Mouse (Mus musculus) CH12F3 (cell line): ENCODE measurements around the gene Cacnb4.

ENCODE experiments used
- in situ Hi-C: fragments of 300-500 bp; cut with MboI; formaldehyde crosslinking; loops from 2 replicates; pipeline ENCODE4 v1.14.3; 2020; ENCODE audit warnings: low sequenced_read_pairs

Gene Cacnb4

GRCm38 (mm10) chr2:52572221-52572620 is 104.4 kb downstream of the Cacnb4 start:
- in situ Hi-C loops: no loop called here

- in situ Hi-C loops: no loop called here
Observed at GRCm38 (mm10) chr2:52571339-52571968, 105.2 kb downstream of the Cacnb4 start.

- in situ Hi-C loops: no loop called here
Observed at GRCm38 (mm10) chr2:52570781-52571180, 105.8 kb downstream of the Cacnb4 start.

GRCm38 (mm10) chr2:52570171-52570570 is 106.5 kb downstream of the Cacnb4 start:
- in situ Hi-C loops: no loop called here

GRCm38 (mm10) chr2:52568131-52568530 is 108.5 kb downstream of the Cacnb4 start:
- in situ Hi-C loops: no loop called here

- in situ Hi-C loops: no loop called here
Observed at GRCm38 (mm10) chr2:52567421-52567820, 109.2 kb downstream of the Cacnb4 start.

- in situ Hi-C loops: no loop called here
Observed at GRCm38 (mm10) chr2:52563277-52563676, 113.4 kb downstream of the Cacnb4 start.

- in situ Hi-C loops: no loop called here
Observed at GRCm38 (mm10) chr2:52562356-52562755, 114.3 kb downstream of the Cacnb4 start.

GRCm38 (mm10) chr2:52561137-52561536 is 115.5 kb downstream of the Cacnb4 start:
- in situ Hi-C loops: no loop called here

GRCm38 (mm10) chr2:52560266-52560665 is 116.4 kb downstream of the Cacnb4 start:
- in situ Hi-C loops: no loop called here

- in situ Hi-C loops: no loop called here
Observed at GRCm38 (mm10) chr2:52558411-52558810, 118.2 kb downstream of the Cacnb4 start.

- in situ Hi-C loops: no loop called here
Observed at GRCm38 (mm10) chr2:52557503-52558275, 118.9 kb downstream of the Cacnb4 start.

- in situ Hi-C loops: no loop called here
Observed at GRCm38 (mm10) chr2:52556961-52557326, 119.7 kb downstream of the Cacnb4 start.

- in situ Hi-C loops: no loop called here
Observed at GRCm38 (mm10) chr2:52556298-52556960, 120.2 kb downstream of the Cacnb4 start.

GRCm38 (mm10) chr2:52548401-52548800 is 128.2 kb downstream of the Cacnb4 start:
- in situ Hi-C loops: no loop called here

- in situ Hi-C loops: no loop called here
Observed at GRCm38 (mm10) chr2:52547331-52547730, 129.3 kb downstream of the Cacnb4 start.

GRCm38 (mm10) chr2:52544527-52544926 is 132.1 kb downstream of the Cacnb4 start:
- in situ Hi-C loops: no loop called here

GRCm38 (mm10) chr2:52541068-52541467 is 135.6 kb downstream of the Cacnb4 start:
- in situ Hi-C loops: no loop called here

- in situ Hi-C loops: no loop called here
Observed at GRCm38 (mm10) chr2:52539318-52539717, 137.3 kb downstream of the Cacnb4 start.

GRCm38 (mm10) chr2:52537645-52538044 is 139.0 kb downstream of the Cacnb4 start:
- in situ Hi-C loops: no loop called here

GRCm38 (mm10) chr2:52537155-52537554 is 139.5 kb downstream of the Cacnb4 start:
- in situ Hi-C loops: no loop called here

GRCm38 (mm10) chr2:52536511-52536910 is 140.1 kb downstream of the Cacnb4 start:
- in situ Hi-C loops: no loop called here
